Mouse (Mus musculus) liver, postnatal 0 days (tissue): ENCODE results near the gene Fzd4. TPM values are rescaled to one million over a fixed set of nuclear protein-coding genes. Genes with fewer than 3 reads are reported as not detected.

Experiments
- ATAC-seq: fragments of 200-750 bp; cut with Nextera tagmentation; 2 replicates; pipeline ENCODE4 v1.8.0; 2017; ENCODE audit warnings: mild to moderate bottlenecking, moderate library complexity
- DNase-seq: peaks from one replicate; pipeline ENCODE4 v3.0.0-alpha.2; 2016
- H3K27ac ChIP-seq: fragments of 300-500 bp; sonication (generic); 2 replicates; pipeline ENCODE4 v1.5.1; 2014; ENCODE audit warnings: antibody characterized with exemption, moderate library complexity, mild to moderate bottlenecking, low read depth
- H3K27me3 ChIP-seq: fragments of 300-500 bp; sonication (generic); 2 replicates; pipeline ENCODE4 v1.6.1; 2014; ENCODE audit warnings: low read length, control low read depth, mixed read lengths; ENCODE audit not compliant: insufficient read depth
- H3K36me3 ChIP-seq: fragments of 300-500 bp; sonication (generic); replicated peaks from 2 replicates; pipeline ENCODE4 v1.6.1; 2014; ENCODE audit warnings: mild to moderate bottlenecking, control low read depth, low read length, moderate library complexity, mixed read lengths; ENCODE audit not compliant: insufficient read depth
- H3K4me1 ChIP-seq: fragments of 300-500 bp; sonication (generic); 2 replicates; pipeline ENCODE4 v1.6.1; 2014; ENCODE audit warnings: antibody characterized with exemption, mild to moderate bottlenecking, control low read depth; ENCODE audit not compliant: insufficient read depth
- H3K4me2 ChIP-seq: fragments of 300-500 bp; sonication (generic); 2 replicates; pipeline ENCODE4 v1.6.1; 2014; ENCODE audit warnings: low read depth, mild to moderate bottlenecking, low read length, moderate library complexity, mixed read lengths
- H3K4me3 ChIP-seq: fragments of 300-500 bp; sonication (generic); 2 replicates; pipeline ENCODE4 v1.5.1; 2014; ENCODE audit warnings: low read depth, low read length
- H3K9ac ChIP-seq: fragments of 300-500 bp; sonication (generic); replicated peaks from 2 replicates; pipeline ENCODE4 v1.6.1; 2014; ENCODE audit warnings: mild to moderate bottlenecking, moderate library complexity
- H3K9me3 ChIP-seq: fragments of 300-500 bp; sonication (generic); 2 replicates; pipeline ENCODE4 v1.6.1; 2016; ENCODE audit warnings: mild to moderate bottlenecking, control low read depth, low read length, mixed read lengths
- CTCF ChIP-seq: sonication (generic); IDR thresholded peaks from 2 replicates; pipeline ENCODE4 v1.5.1; 2016; ENCODE audit warnings: antibody characterized with exemption, low read depth
- EP300 ChIP-seq: IDR thresholded peaks from 2 replicates; pipeline ENCODE4 v1.6.1; 2016; ENCODE audit warnings: antibody characterized with exemption, low read depth, mild to moderate bottlenecking
- WGBS: fragments of 180-500 bp; shearing (Covaris S2); extraction: QIAGEN DNeasy Blood & Tissue Kit; methylation state at CpG from one replicate; pipeline ENCODE4 v1.1.7; 2014; ENCODE audit not compliant: insufficient replicate concordance; 5-methylcytosine and 5-hydroxymethylcytosine counted together
- polyA plus RNA-seq: library from polyadenylated mRNA; unstranded; fragments of >200 nt; fragmentation: Nextera tagmentation; extraction: Ambion mirVana; gene quantifications from 2 replicates; pipeline ENCODE4 v1.2.1, GENCODE M21; 2015

The Fzd4 gene
- polyA plus RNA-seq, 1 experiment from 2014 or later, result 4.5 TPM

DNA sequence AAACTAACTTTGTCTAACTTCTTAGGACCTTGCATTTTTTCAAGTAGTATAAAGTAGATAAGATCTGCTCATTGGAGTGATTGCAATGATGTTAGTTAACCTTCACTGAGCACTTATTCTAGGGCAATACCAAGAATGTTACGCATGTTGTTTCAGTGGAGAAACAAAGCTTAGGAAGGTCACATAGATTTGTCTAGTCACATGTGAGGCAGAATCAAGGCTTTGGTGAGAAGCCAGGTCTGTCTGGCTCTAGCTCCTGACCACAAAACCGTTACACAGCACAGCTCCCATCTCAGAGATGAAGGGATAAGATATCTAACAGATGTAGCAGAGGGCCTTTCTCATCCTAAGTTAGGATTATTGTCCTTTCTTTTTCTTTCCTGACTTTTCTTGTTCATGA is 13.5 kb upstream of the Fzd4 start:
- no peaks in the 10 kb centered on the region for H3K9me3 ChIP-seq
- WGBS, result 45% methylated on average over 2 of the region's 2 CpGs
- ATAC-seq, result no peak
- no peaks in the 10 kb centered on the region for H3K27me3 ChIP-seq
- TF ChIP-seq CTCF, result no peak
- no peak for TF ChIP-seq EP300
- no peak for DNase-seq
- H3K4me1 ChIP-seq, result peaks cover 2% of the 10 kb centered on the region; the same call in 1 of the 2 replicates
- no peak overlapping the region for H3K9ac ChIP-seq
- H3K36me3 ChIP-seq, result no peaks in the 10 kb centered on the region
- no peak overlapping the region for H3K4me3 ChIP-seq
- peak overlapping the region; percentile 59 for H3K27ac ChIP-seq
- H3K4me2 ChIP-seq, result no peak overlapping the region

DNA sequence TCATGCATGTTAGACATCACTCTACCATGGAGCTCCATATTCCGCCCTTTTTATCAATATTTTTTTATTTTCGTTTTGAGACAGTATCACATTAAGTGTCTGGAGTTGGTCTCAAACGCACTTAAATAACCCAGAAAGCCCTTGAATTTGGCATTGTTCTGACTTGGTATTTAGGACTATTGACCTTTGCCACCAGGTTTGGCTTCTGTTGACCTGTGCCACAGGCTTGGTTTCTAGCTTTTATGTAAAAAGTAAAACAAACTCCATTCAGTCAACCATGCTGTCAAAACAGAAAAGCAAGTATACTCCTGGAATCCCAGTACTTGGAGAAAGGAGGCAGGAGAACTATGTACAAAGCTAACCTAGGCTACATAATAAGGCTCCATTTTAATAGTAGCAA is 12.9 kb upstream of the Fzd4 start:
- no peaks in the 10 kb centered on the region for H3K9me3 ChIP-seq
- DNase-seq (no peak), ATAC-seq (peak; percentile 22; the same call in 1 of the 2 replicates)
- H3K4me1 ChIP-seq, result peaks cover 2% of the 10 kb centered on the region; the same call in 1 of the 2 replicates
- no peak for TF ChIP-seq CTCF
- peak overlapping the region; percentile 34; the same call in 1 of the 2 replicates for H3K4me2 ChIP-seq
- no peak overlapping the region for H3K9ac ChIP-seq
- WGBS, result 72% methylated on average over 3 of the region's 3 CpGs
- H3K36me3 ChIP-seq, result no peaks in the 10 kb centered on the region
- H3K4me3 ChIP-seq, result no peak overlapping the region
- H3K27me3 ChIP-seq, result no peaks in the 10 kb centered on the region
- H3K27ac ChIP-seq, result peak overlapping the region; percentile 59

DNA sequence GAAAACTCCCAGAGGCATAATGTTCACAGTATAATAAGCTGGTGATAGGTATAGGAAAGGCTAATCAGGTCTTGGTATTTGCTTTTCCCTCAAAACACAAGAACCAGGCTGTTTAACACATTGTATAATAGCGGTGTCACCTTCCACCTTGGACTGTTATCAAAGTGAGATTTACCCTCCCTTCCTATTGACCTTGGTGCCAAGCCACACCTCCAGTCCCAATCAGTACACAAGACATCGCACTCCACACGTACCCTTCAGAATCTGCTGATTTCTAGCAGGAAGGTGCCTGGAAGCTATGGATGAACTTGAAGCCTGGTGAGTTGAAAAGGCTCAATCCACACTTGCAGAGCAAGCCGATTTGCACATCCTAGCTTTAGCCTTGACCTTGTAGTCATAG is 12.3 kb upstream of the Fzd4 start:
- no peaks in the 10 kb centered on the region for H3K36me3 ChIP-seq
- no peaks in the 10 kb centered on the region for H3K9me3 ChIP-seq
- H3K4me1 ChIP-seq, result peaks cover 2% of the 10 kb centered on the region; the same call in 1 of the 2 replicates
- TF ChIP-seq EP300 (0 out of 2 replicates have a peak, but pooled peaks have one; percentile 24), CTCF (no peak)
- peak overlapping the region; percentile 59 for H3K27ac ChIP-seq
- no peak for DNase-seq
- ATAC-seq, result peak; percentile 78
- H3K9ac ChIP-seq, result no peak overlapping the region
- H3K4me3 ChIP-seq, result no peak overlapping the region
- no peaks in the 10 kb centered on the region for H3K27me3 ChIP-seq
- WGBS, result 55% methylated on average over 4 of the region's 4 CpGs
- H3K4me2 ChIP-seq, result peak overlapping the region; percentile 34; the same call in 1 of the 2 replicates

DNA sequence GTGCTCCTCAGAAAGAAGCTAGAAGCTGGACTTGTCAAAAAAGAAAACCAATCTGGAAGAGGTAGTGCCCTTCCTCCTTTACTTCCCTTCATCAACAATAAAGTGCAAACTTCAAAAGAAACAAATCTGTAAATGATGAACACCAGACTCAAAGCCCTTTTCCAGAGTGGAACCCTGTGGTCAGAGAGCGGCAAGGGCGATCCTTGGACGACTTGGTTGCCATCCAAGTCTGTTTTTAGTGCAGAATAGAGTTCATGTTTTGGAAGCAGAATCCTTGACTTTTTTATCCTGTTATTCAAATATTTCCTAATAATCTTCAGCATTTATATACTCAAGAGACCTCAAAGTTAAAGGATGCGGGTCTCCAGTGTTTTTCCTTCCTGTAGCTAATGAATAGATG is 11.8 kb upstream of the Fzd4 start:
- WGBS, result 54% methylated on average over 4 of the region's 4 CpGs
- no peaks in the 10 kb centered on the region for H3K27me3 ChIP-seq

DNA sequence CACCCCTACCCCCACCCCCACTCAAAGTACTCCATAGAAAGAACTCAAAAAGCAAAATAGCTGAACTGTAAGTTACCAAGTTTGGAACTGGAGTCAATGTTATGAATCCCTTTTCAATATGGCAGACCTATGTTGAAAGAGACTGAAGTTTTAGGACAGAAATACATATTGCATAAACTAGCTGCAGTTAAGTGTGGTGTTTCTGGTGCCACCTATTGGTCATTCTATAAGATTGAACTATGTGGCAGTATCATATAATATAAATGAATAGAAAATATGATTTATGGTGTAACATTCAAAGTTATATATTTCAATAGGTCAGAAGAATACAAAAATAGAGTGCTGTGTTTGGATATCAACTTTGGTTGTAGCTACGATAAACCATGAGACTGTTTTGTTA is 11.3 kb upstream of the Fzd4 start:
- ATAC-seq (no peak), DNase-seq (no peak)
- Histone ChIP-seq H3K27me3 (no peaks in the 10 kb centered on the region), H3K9ac (no peak overlapping the region), H3K4me3 (no peak overlapping the region), H3K4me1 (peaks cover 2% of the 10 kb centered on the region), H3K27ac (0 out of 2 replicates have a peak overlapping the region, but pooled peaks have one; percentile 23), H3K36me3 (no peaks in the 10 kb centered on the region), H3K9me3 (no peaks in the 10 kb centered on the region), H3K4me2 (no peak overlapping the region)
- WGBS, result 100% methylated on average over 1 of the region's 1 CpGs
- TF ChIP-seq CTCF (peak; percentile 45), EP300 (no peak)

More for the DNA sequence above, 11.8 kb upstream of the Fzd4 start:
- Histone ChIP-seq H3K4me2 (peak overlapping the region; percentile 34; the same call in 1 of the 2 replicates), H3K36me3 (no peaks in the 10 kb centered on the region), H3K4me1 (peaks cover 2% of the 10 kb centered on the region; the same call in 1 of the 2 replicates), H3K4me3 (no peak overlapping the region), H3K9me3 (no peaks in the 10 kb centered on the region), H3K27ac (peak overlapping the region; percentile 59), H3K9ac (no peak overlapping the region)
- DNase-seq (no peak), ATAC-seq (no peak)
- TF ChIP-seq CTCF (no peak), EP300 (no peak)

DNA sequence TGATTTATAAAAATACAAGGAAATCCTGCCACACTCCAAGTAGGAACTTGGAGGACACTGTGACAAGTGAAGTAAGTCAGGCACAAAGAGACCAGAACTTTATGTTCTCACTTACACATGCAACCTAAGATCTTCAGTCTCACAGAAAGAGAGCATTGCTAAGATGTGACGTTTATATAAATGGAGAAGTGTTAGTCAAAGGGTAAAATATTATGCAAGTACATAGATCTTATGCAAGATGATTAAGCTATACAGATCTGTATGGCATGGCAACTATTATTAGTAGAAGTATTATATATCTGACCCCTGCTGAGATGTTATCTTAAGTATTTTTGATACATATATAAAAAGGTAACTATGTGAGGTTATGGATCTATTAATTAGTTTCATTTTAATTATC is 8.8 kb upstream of the Fzd4 start:
- 65% methylated on average over 1 of the region's 1 CpGs for WGBS
- no peak for DNase-seq

DNA sequence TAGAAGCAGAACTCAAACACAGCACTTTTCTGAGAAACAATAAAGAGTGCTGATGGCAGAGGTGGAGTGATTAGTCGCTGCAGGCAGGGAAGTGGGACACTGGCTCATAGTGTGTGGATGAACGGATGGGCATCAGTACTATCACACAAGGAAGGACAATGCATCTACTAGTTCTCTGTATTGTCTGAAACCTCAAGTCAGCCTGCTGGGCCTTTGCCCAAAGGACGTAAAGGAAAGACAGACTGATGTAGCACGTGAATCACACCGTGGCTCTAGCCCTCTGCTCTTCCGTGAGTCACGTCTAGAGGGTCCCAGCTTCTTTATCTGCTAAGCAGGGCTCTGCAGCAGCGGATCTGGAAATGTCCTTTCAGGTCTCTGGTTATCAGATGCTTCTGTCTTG is 7.8 kb upstream of the Fzd4 start:
- no peaks in the 10 kb centered on the region for H3K9me3 ChIP-seq
- ATAC-seq (no peak), DNase-seq (no peak)
- H3K4me3 ChIP-seq, result no peak overlapping the region
- no peak overlapping the region for H3K4me2 ChIP-seq
- no peaks in the 10 kb centered on the region for H3K27me3 ChIP-seq
- no peak overlapping the region for H3K9ac ChIP-seq
- TF ChIP-seq EP300 (no peak), CTCF (no peak)
- H3K4me1 ChIP-seq, result peaks cover 5% of the 10 kb centered on the region; the same call in 1 of the 2 replicates
- 63% methylated on average over 8 of the region's 8 CpGs for WGBS
- no peak overlapping the region for H3K27ac ChIP-seq
- no peaks in the 10 kb centered on the region for H3K36me3 ChIP-seq

More for the DNA sequence above, 8.8 kb upstream of the Fzd4 start:
- no peak for ATAC-seq
- Histone ChIP-seq H3K36me3 (no peaks in the 10 kb centered on the region), H3K27ac (no peak overlapping the region), H3K4me2 (no peak overlapping the region), H3K9me3 (no peaks in the 10 kb centered on the region), H3K9ac (no peak overlapping the region), H3K4me3 (no peak overlapping the region), H3K4me1 (peaks cover 5% of the 10 kb centered on the region), H3K27me3 (no peaks in the 10 kb centered on the region)
- TF ChIP-seq CTCF, result no peak
- TF ChIP-seq EP300, result no peak
